Mouse (Mus musculus): ENCODE measurements around the gene Ccdc157. TPM values are rescaled to one million over a fixed set of nuclear protein-coding genes. Genes with fewer than 3 reads are reported as not detected.
"Not testable (repeated sequence)": the region's sequence is repeated elsewhere in the genome, so short reads cannot be mapped to it uniquely, and the experiment has no call there.

Gene Ccdc157
- total and polyA plus RNA-seq, 2 experiments = 4.5 to 9.3 TPM

- 21% methylated on average over 4 of the region's 4 CpGs for WGBS
- H3K36me3 ChIP-seq (ENCODE audit: control insufficient read depth, insufficient read depth, low read length) = peaks cover 27% of the 10 kb centered on the region
- TF ChIP-seq POLR2A (IDR thresholded peaks at IDR 0.05; ENCODE audit: extremely low read depth, insufficient read depth, low read length) (no peak), CTCF (IDR thresholded peaks at IDR 0.05; ENCODE audit: low read depth, low read length) (no peak)
- DNase-seq (ENCODE audit: extremely low read depth, low read depth, low spot score) = peak; percentile 85
- H3K4me1 ChIP-seq (ENCODE audit: control insufficient read depth, insufficient read depth, low read length) = peaks cover 37% of the 10 kb centered on the region
- peak overlapping the region; percentile 85 for H3K27ac ChIP-seq (replicated peaks; ENCODE audit: insufficient read depth, low read depth, low read length)
- H3K79me2 ChIP-seq (ENCODE audit: control insufficient read depth, insufficient read depth, low read length) = peaks cover 11% of the 10 kb centered on the region; the same call in 1 of the 2 replicates
- H3K27me3 ChIP-seq (ENCODE audit: control insufficient read depth, insufficient read depth, low read length) = no peaks in the 10 kb centered on the region
- peak overlapping the region; percentile 43 for H3K9ac ChIP-seq (ENCODE audit: low read depth, low read length)
- no peak overlapping the region for H3K4me3 ChIP-seq (ENCODE audit: insufficient read depth, low read depth, low read length)
Observed at GRCm38 (mm10) chr11:4113496-4113895, 46.6 kb downstream of the Ccdc157 start.

DNA sequence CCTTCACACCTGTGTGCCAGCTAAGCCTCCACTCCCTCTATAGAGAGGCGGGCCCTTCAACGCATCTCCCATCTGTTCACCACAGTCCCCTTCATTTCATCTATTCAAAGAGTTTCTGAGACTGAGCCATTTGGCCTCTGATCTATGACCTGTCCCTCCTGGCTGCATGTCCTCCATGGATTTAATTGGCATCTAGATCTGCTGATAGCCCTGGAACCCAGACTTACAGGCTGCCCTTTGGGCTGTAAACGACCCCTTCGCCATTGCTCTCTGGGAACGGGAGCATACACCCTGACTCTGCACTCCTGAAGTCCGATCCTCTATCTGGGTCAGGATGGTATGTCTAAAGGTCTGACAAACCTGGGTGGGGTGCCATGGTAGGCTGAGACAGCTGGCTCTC is 47.2 kb downstream of the Ccdc157 start:
- H3K27me3 ChIP-seq (ENCODE audit: control insufficient read depth, insufficient read depth, low read length) = no peaks in the 10 kb centered on the region
- H3K4me3 ChIP-seq (ENCODE audit: insufficient read depth, low read depth, low read length) = no peak overlapping the region
- TF ChIP-seq POLR2A (IDR thresholded peaks at IDR 0.05; ENCODE audit: extremely low read depth, insufficient read depth, low read length) (no peak), CTCF (IDR thresholded peaks at IDR 0.05; ENCODE audit: low read depth, low read length) (no peak)
- 26% methylated on average over 6 of the region's 6 CpGs for WGBS
- H3K79me2 ChIP-seq (ENCODE audit: control insufficient read depth, insufficient read depth, low read length) = peaks cover 5% of the 10 kb centered on the region; the same call in 1 of the 2 replicates
- peaks cover 42% of the 10 kb centered on the region for H3K4me1 ChIP-seq (ENCODE audit: control insufficient read depth, insufficient read depth, low read length)
- peak; percentile 94 for DNase-seq (ENCODE audit: extremely low read depth, low read depth, low spot score)
- peak overlapping the region; percentile 85 for H3K27ac ChIP-seq (replicated peaks; ENCODE audit: insufficient read depth, low read depth, low read length)
- H3K36me3 ChIP-seq (ENCODE audit: control insufficient read depth, insufficient read depth, low read length) = peaks cover 32% of the 10 kb centered on the region
- peak overlapping the region; percentile 30; the same call in 1 of the 2 replicates for H3K9ac ChIP-seq (ENCODE audit: low read depth, low read length)

DNA sequence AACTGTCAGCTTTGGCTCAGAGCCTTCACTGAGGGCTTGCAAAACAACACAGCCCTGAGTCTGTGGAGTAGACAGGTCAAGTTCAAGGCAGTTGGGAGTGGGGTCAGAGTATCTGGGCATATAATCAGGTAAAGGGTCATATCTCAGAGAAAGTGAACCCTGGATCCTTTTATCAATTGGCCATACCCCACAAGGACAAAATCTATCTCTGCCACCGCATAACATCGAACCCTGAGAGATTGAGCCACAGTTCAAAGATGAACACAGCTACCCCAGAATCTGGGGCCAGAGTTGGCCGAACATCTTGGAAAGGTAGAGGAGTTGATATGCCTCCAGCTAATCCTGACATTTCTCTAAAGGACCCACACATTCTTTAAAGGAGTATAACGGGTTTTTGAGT is 48.1 kb downstream of the Ccdc157 start:
- Histone ChIP-seq H3K4me3 (ENCODE audit: insufficient read depth, low read depth, low read length) (no peak overlapping the region), H3K9ac (ENCODE audit: low read depth, low read length) (peak overlapping the region; percentile 16; the same call in 1 of the 2 replicates), H3K36me3 (ENCODE audit: control insufficient read depth, insufficient read depth, low read length) (peaks cover 39% of the 10 kb centered on the region), H3K27ac (replicated peaks; ENCODE audit: insufficient read depth, low read depth, low read length) (peak overlapping the region; percentile 85), H3K27me3 (ENCODE audit: control insufficient read depth, insufficient read depth, low read length) (no peaks in the 10 kb centered on the region), H3K4me1 (ENCODE audit: control insufficient read depth, insufficient read depth, low read length) (peaks cover 46% of the 10 kb centered on the region), H3K79me2 (ENCODE audit: control insufficient read depth, insufficient read depth, low read length) (peaks cover 3% of the 10 kb centered on the region; the same call in 1 of the 2 replicates)
- DNase-seq (ENCODE audit: extremely low read depth, low read depth, low spot score) = peak; percentile 99
- 22% methylated on average over 4 of the region's 4 CpGs for WGBS
- no peak for TF ChIP-seq CTCF (IDR thresholded peaks at IDR 0.05; ENCODE audit: low read depth, low read length)
- TF ChIP-seq POLR2A (IDR thresholded peaks at IDR 0.05; ENCODE audit: extremely low read depth, insufficient read depth, low read length) = no peak

DNA sequence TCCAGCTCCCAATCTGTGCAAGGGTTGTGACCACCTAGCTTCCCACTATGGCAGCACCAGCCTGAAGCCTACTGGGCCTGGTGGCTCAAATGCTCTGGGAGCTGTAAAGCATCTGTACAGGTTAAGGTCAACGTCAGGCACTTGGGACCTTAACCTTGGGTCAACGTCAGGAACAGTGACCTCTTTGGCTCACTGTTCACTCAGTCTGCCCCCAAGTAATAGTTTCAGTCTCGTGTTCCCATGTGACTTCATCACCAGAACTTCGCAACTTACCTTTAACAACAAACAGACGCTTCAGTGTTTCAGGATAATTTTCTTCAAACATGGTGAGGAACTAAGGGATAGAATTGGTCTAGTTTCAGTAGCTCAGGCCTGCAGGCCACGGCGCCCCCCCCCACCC is 51.4 kb downstream of the Ccdc157 start:
- no peak for TF ChIP-seq POLR2A (IDR thresholded peaks at IDR 0.05; ENCODE audit: extremely low read depth, insufficient read depth, low read length)
- TF ChIP-seq CTCF (IDR thresholded peaks at IDR 0.05; ENCODE audit: low read depth, low read length) = no peak
- Histone ChIP-seq H3K9ac (ENCODE audit: low read depth, low read length) (peak overlapping the region; percentile 31; the same call in 1 of the 2 replicates), H3K27me3 (ENCODE audit: control insufficient read depth, insufficient read depth, low read length) (no peaks in the 10 kb centered on the region), H3K36me3 (ENCODE audit: control insufficient read depth, insufficient read depth, low read length) (peaks cover 55% of the 10 kb centered on the region), H3K4me1 (ENCODE audit: control insufficient read depth, insufficient read depth, low read length) (peaks cover 41% of the 10 kb centered on the region), H3K4me3 (ENCODE audit: insufficient read depth, low read depth, low read length) (no peak overlapping the region; the same call in 1 of the 2 replicates), H3K79me2 (ENCODE audit: control insufficient read depth, insufficient read depth, low read length) (no peaks in the 10 kb centered on the region), H3K27ac (replicated peaks; ENCODE audit: insufficient read depth, low read depth, low read length) (peak overlapping the region; percentile 51)
- peak; percentile 93 for DNase-seq (ENCODE audit: extremely low read depth, low read depth, low spot score)
- WGBS = 33% methylated on average over 7 of the region's 7 CpGs

DNA sequence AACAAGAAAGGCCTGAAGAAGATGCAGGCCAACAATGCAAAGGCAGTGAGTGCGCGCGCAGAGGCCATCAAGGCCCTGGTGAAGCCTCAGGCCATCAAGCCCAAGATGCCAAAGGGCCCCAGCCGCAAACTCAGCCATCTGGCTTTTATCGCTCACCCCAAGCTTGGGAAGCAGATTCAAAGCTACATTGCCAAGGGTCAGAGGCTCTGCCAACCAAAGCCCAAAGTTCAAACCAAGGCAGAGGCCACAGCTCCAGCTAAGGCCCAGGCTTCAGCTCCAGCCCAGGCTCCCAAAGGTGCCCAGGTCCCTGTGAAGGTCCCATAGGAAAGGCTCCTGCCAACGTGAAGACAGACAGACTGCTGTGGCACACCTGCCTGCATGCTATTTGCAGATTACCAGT is 52.2 kb downstream of the Ccdc157 start:
- DNase-seq (ENCODE audit: extremely low read depth, low read depth, low spot score) = peak; percentile 92
- H3K4me1 ChIP-seq (ENCODE audit: control insufficient read depth, insufficient read depth, low read length) = peaks cover 39% of the 10 kb centered on the region
- peaks cover 63% of the 10 kb centered on the region for H3K36me3 ChIP-seq (ENCODE audit: control insufficient read depth, insufficient read depth, low read length)
- H3K9ac ChIP-seq (ENCODE audit: low read depth, low read length); H3K27me3 ChIP-seq (ENCODE audit: control insufficient read depth, insufficient read depth, low read length); H3K79me2 ChIP-seq (ENCODE audit: control insufficient read depth, insufficient read depth, low read length); H3K4me3 ChIP-seq (ENCODE audit: insufficient read depth, low read depth, low read length): not testable (repeated sequence)
- peak overlapping the region; percentile 51 for H3K27ac ChIP-seq (replicated peaks; ENCODE audit: insufficient read depth, low read depth, low read length)
- WGBS = 27% methylated on average over 6 of the region's 6 CpGs

DNA sequence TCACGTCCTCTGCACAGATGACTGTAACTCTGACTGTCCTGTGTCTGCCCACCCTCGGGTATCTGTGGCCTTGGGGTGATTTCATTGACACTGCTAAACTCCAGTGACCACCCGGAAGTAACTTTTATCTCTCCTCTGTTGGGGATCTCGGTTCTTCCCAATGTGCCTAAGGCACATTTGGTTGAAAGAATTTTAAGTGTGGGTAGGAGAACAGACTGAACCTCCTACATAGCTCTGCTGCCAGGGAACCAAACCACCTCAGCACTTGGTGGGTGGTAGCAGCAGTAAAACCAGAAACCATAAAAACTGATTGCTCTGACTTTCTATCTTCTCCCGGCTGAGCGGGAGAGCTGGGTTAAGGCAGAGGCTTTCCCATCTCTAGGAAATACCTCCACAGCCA is 54.6 kb downstream of the Ccdc157 start:
- peaks cover 25% of the 10 kb centered on the region for H3K4me1 ChIP-seq (ENCODE audit: control insufficient read depth, insufficient read depth, low read length)
- DNase-seq (ENCODE audit: extremely low read depth, low read depth, low spot score) = no peak
- no peak overlapping the region for H3K9ac ChIP-seq (ENCODE audit: low read depth, low read length)
- TF ChIP-seq CTCF (IDR thresholded peaks at IDR 0.05; ENCODE audit: low read depth, low read length) (no peak), POLR2A (IDR thresholded peaks at IDR 0.05; ENCODE audit: extremely low read depth, insufficient read depth, low read length) (no peak)
- no peaks in the 10 kb centered on the region for H3K79me2 ChIP-seq (ENCODE audit: control insufficient read depth, insufficient read depth, low read length)
- H3K27me3 ChIP-seq (ENCODE audit: control insufficient read depth, insufficient read depth, low read length) = no peaks in the 10 kb centered on the region
- H3K4me3 ChIP-seq (ENCODE audit: insufficient read depth, low read depth, low read length) = no peak overlapping the region
- WGBS = 73% methylated on average over 6 of the region's 6 CpGs
- H3K27ac ChIP-seq (replicated peaks; ENCODE audit: insufficient read depth, low read depth, low read length) = no peak overlapping the region
- peaks cover 71% of the 10 kb centered on the region for H3K36me3 ChIP-seq (ENCODE audit: control insufficient read depth, insufficient read depth, low read length)

Measured in liver, adult 2 months (tissue).